Mouse (Mus musculus): Measurements from ENCODE around the gene Specc1.

Specc1 gene

DNA sequence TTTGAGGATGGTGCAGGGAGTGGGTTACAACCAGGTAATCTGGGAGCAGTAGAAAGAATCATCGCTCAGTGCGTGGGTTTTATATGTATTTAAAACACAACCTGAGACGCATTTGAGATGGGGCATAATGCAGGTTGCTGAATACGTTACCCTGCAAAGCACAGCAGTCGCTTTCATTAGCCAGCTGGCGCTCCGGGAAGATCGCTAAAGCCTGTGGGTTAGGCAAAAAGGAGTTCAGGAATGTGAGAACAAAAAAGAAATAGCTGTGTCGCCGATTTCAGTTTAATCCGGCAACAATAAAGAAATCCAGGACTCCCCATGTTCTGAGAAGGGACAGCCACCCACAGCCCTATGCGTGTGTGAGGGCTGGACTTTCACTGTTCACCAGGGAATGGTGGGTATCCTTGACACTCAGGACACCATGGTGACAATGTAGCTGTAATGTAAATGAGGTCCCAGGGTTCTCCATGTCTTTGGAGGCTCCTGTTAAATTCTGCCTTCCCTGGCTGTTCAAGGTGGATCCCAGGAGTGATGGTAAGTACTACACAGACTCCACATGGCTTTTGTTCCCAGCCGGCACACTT lies 58.6 kb downstream of the Specc1 start:
- no peak for DNase-seq (ENCODE audit: low spot score in 2 of 2)

- DNase-seq (ENCODE audit: low spot score in 2 of 2), result no peak
These were observed 60.4 kb downstream of the Specc1 start for GRCm38 (mm10) chr11:62016985-62017384.

GRCm38 (mm10) chr11:62018315-62019205 lies 62.0 kb downstream of the Specc1 start:
- DNase-seq (ENCODE audit: low spot score in 2 of 2), result no peak

DNA sequence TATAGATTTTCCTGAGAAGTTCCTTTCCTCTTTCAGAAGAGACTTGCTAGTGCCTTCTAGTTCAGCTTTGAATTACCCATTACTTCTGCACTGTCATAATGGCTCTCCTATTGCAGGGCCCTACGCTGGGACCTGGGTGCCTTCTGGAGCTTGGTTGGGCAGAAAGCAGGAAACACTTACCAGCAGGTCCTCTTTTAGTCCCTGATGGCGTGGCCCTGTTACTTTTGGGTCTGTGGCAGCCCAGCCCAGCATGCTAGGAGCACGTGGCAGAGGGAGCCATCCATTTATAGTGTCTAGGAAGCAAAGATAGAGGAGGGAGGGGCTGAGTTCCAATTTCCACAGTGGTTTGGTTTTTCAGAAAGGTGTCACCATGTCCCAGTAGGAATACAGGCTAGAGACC lies 63.3 kb downstream of the Specc1 start:
- DNase-seq (ENCODE audit: low spot score in 2 of 2), result no peak

DNA sequence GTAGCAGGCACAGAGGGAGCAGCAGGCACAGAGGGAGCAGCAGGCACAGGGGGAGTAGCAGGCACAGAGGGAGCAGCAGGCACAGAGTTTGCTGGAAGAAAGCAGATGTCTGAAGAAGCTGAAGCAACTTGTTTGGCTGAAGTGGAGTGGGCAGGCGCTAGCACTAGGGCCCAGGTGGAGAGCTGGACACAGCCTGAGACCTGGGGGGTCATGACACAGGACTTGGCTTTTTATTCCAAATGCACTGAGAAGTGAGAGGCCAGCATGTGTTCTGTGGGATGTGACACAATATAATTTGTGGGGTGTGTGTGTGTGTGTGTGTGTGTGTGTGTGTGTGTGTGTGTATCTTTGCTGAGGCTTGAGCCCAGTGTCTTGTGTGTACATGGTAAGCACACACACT lies 64.3 kb downstream of the Specc1 start:
- DNase-seq (ENCODE audit: low spot score in 2 of 2), result no peak

DNA sequence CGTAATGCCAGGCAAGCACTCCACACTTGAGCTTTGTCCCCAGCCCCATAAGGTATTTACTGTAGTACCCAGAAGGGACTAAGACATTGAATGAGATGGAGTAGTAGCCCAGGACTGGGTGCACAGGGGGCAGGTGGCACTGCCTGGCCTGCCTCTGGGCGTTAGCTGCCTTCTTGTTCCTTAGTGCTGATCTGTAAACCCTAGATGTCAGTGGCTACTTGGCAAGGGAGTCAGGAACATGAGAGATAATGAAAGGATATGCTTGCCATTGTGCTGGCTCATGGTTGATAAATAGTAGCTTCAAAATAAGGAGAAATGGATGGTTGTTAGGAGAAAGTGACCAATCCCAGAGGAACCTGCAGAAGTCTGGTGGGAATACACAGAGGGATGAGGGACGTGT lies 65.5 kb downstream of the Specc1 start:
- no peak for DNase-seq (ENCODE audit: low spot score in 2 of 2)

- DNase-seq (ENCODE audit: low spot score in 2 of 2), result no peak
These were observed 66.3 kb downstream of the Specc1 start for GRCm38 (mm10) chr11:62022718-62023493.

GRCm38 (mm10) chr11:62023494-62024233 lies 67.1 kb downstream of the Specc1 start:
- DNase-seq (ENCODE audit: low spot score in 2 of 2), result no peak

DNA sequence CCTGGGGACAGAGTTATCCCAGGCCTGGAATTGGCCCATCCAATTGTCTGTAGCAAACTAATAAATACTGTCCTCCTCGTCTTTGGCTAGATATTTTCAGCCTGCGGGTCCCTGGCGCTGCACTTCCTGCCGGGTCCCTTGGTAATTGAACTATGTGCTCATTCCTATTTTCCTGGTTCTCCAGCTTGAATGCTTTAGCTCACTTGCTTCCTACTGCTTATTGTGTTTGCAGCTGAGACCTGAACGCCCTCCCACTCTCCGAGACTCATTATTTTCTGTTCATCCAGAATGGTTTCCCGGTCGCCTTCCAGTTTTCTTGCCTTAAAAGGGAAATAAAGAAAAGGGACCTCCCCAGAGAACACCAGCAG lies 67.7 kb downstream of the Specc1 start:
- DNase-seq (ENCODE audit: low spot score in 2 of 2), result no peak

DNA sequence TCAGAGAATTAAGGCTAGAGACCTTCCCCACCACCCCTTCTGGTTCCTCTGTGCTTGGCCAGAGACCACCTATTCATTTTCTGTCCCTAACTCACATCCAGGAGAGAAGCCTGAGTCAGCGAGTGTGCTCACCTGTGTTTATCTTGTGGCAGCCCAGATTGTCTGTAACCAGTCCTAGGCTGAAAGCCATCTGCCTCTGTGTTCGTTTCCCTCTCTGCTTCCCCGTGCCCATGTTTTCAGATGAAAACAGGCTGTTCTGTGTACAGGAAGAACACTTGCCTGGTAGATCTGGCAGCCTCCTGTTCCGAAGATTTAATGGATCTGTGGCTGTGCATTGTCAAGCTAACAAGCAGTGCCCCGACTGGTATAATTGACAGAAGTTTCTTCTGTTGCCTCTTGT lies 68.4 kb downstream of the Specc1 start:
- no peak for DNase-seq (ENCODE audit: low spot score in 2 of 2)

- DNase-seq (ENCODE audit: low spot score in 2 of 2), result no peak
These were observed 69.2 kb downstream of the Specc1 start for GRCm38 (mm10) chr11:62025770-62026169.

DNA sequence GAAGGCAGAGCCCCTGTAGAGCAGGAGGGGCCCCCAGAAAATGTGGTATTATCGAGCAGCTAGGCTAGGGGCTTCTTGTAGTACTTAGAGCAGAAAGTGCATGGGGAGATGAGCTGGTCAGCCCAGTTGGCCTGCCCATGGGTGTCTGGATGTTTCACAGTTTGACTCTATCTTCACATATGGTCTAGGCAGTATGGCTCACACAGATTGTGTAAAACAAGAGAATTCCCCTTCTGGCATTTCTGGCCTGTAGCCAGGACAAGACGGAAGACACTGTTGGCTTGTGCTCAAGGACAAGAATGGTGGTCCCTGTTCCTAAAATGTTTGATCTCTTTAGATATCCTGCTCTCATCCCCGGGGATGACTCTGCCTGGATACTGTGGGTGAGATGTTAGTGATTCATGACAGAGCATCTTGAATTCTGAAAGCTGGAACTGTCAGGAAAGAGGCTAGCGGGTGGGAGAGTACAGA lies 69.8 kb downstream of the Specc1 start:
- DNase-seq (ENCODE audit: low spot score in 2 of 2), result no peak

- no peak for DNase-seq (ENCODE audit: low spot score in 2 of 2)
These were observed 70.7 kb downstream of the Specc1 start for GRCm38 (mm10) chr11:62027271-62027670.

DNA sequence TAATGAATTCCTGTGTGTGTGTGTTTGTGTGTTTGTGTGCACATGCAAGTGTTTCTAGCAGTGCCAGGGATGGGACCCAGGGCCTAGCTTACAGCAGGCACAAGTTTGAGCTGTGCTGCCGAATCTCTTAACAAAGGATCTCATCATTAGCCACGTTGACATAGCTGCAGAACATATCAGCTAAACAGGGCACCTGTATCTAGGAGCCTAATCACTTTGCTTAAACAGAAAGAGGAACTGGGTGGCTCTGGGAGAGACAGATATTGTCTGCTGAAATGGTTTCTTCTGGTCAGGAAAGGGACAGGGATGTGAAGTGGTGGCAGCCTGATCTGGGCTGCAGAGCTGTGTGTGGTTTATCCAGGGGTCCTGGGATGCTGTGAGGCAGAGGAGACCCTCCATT lies 71.1 kb downstream of the Specc1 start:
- no peak for DNase-seq (ENCODE audit: low spot score in 2 of 2)

DNA sequence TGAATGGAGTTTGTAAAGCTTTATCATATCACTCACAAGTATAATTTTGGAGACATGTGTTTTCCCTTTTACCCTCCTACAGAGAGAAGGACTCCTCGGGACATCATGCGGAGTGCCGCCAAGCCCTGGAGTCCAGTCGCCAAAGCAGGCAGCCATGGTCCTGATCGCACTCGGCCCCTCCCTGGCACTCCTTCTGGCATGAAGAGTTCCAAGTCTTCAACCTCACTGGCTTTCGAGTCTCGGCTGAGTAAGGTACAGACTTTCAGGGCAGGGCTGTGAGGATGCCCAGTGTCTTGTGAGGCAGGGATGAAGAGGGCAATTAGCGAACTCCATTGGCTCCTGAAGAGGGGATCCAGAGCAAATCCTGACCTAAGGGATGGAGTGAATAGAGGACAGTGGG lies 72.6 kb downstream of the Specc1 start:
- no peak for DNase-seq (ENCODE audit: low spot score in 2 of 2)

- DNase-seq (ENCODE audit: low spot score in 2 of 2), result no peak
These were observed 78.0 kb downstream of the Specc1 start for GRCm38 (mm10) chr11:62034564-62034963.

GRCm38 (mm10) chr11:62035220-62035619 lies 78.7 kb downstream of the Specc1 start:
- DNase-seq (ENCODE audit: low spot score in 2 of 2), result no peak

DNA sequence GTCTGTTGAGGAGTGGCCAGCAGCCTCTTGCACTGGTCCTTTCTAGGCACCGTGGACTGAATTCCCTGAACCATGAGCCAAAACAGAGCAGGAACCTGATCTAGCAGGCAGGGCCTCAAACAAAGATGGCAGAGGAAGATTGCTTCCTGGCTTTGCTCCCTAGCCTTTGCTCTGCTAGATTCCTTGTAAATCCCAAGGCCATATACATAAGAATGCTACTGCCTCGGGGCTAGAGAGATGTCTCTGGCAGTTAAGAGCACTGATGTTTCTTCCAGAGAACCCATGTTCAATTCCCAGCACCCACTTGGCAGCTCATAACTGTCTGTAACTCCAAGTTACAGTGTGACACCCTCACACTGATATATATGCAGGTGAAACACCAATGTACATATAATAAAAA lies 83.6 kb downstream of the Specc1 start:
- DNase-seq (ENCODE audit: low spot score in 2 of 2), result no peak

DNA sequence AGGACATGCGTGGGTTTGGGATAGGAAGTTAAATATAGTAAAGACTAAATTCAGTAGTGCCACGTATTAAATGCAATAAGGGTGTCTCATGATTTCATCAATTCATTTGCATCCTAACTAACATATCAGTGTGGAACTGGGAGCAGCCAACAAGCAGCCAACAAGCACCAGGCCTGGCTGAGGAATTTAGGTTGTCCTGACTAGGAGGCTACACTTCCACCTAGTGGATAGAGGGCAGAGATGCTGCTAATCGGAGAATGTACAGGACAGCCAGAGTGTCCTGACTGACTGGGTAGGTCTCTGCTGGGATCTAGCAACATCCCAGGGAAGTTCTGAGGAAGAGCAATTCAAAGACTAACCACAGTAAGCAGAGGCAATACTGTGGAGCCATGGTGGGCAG lies 88.1 kb downstream of the Specc1 start:
- DNase-seq (ENCODE audit: low spot score in 2 of 2), result no peak

GRCm38 (mm10) chr11:62045964-62046363 lies 89.4 kb downstream of the Specc1 start:
- no peak for DNase-seq (ENCODE audit: low spot score in 2 of 2)

DNA sequence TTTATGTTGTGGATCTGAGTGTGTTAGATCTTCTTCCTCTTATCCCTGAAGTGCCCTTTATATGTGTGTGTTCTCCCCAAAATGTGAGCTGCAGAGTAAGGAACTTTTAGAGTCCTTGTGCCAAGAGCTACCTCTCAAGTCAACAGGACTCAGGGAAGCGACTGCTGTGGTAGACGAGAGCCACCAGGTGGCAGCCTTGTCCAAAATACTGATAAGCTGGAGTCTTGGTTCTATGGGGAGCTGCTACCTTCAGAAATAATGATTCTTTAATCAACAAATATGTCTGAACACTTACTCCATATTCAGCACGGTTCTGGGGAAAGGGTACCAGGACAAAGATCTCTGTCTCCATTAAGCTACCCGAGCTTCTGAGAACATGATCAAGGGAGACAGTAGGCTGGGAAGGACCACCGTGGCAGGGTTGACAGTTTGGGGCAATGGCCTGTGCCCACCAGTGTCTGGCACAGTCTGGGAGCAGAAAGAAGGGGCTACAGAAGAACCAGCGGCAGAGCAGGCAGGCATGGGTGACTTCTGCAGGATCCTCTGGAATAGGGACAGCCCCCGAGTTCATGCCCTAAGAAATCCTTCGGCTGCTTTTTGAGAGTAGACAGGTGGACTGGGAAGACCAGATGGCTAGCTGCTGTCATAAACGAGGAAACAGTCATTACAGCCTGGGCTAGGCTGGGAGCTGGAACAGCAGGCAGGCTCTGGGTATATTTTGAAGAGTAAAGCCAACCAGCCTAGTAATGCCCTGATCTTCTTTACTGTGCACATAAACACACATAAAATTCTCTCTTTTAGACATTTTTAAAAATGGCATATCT lies 91.5 kb downstream of the Specc1 start:
- peak; percentile 48 to 56 for DNase-seq (ENCODE audit: low spot score in 2 of 2)

All from urinary bladder, adult 18-20 months (tissue).